ENCODE assay signal across 9 mouse cellular contexts in the genomic region with DNA sequence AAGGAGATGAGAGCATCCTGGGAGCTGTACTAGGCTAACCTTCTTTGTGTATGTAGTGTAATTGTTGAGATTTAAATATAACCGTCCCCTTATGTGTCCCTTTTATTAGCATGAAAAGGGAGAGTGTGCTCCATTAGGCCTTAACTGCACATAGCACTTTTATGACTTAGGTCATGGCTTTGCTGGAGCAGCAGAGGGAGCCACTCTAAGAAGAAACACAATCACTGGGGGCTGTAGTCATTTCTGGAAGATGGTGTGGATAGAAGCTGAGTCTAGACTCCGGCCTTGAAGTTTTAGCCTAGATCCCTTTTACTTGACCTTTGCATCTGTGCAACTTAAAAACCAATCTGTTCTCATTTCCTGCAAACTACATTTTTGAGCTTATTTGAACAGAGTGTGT. TPM values are rescaled to one million over a fixed set of nuclear protein-coding genes. Genes with fewer than 3 reads are reported as not detected.
DNase-seq lines count a peak whose midpoint lies in the region; ATAC-seq and TF ChIP-seq lines count a peak whose summit lies in the region.
"Had no signal": no experiment of that assay in that cellular context is flagged by ENCODE, and none has a peak within 500 bp of the region (broad histone marks: within the 10 kb centered on the region; RNA-seq: fewer than 3 reads in every experiment).

No protein-coding gene starts in this region.

- whole genome bisulfite sequencing in kidney, postnatal 0 days: 33% methylated on average over 2 of the region's 2 CpGs
- WGBS in hindbrain, postnatal 0 days: 39% methylated on average over 2 of the region's 2 CpGs

- H3K27ac ChIP-seq in kidney, postnatal 0 days: no peak overlapping the region
- no peak overlapping the region for H3K27ac ChIP-seq in hindbrain, postnatal 0 days
- H3K27ac ChIP-seq: liver, embryonic 12.5 days had no signal

- TF ChIP-seq CTCF in kidney, postnatal 0 days (IDR thresholded peaks at IDR 0.05; ENCODE audit: low read depth): peak; percentile 73
- peak; percentile 74 for TF ChIP-seq CTCF in hindbrain, postnatal 0 days (IDR thresholded peaks at IDR 0.05; ENCODE audit: low read depth)

- no peaks in the 10 kb centered on the region for H3K27me3 ChIP-seq in kidney, postnatal 0 days (ENCODE audit: insufficient read depth, low read length)
- no peaks in the 10 kb centered on the region for H3K27me3 ChIP-seq in hindbrain, postnatal 0 days (ENCODE audit: insufficient read depth, low read length)

- H3K4me2 ChIP-seq in kidney, postnatal 0 days (ENCODE audit: low read length): no peak overlapping the region
- H3K4me2 ChIP-seq in hindbrain, postnatal 0 days (ENCODE audit: low read depth, low read length): peak overlapping the region; percentile 67
- H3K4me2 ChIP-seq: liver, embryonic 12.5 days had no signal

- H3K36me3 ChIP-seq in kidney, postnatal 0 days (ENCODE audit: insufficient read depth, low read length): no peaks in the 10 kb centered on the region
- H3K36me3 ChIP-seq in hindbrain, postnatal 0 days (ENCODE audit: insufficient read depth, low read length): no peaks in the 10 kb centered on the region
- H3K36me3 ChIP-seq: liver, embryonic 12.5 days had no signal

- peak; percentile 81 for DNase-seq in kidney, postnatal 0 days (ENCODE audit: low spot score)
- DNase-seq in kidney, postnatal 36 days: no peak
- DNase-seq in ES-CJ7 (ENCODE audit: low read depth, low spot score): peak; percentile 12
- peak; percentile 77 for DNase-seq in brain, adult 2 months (ENCODE audit: low read depth, low spot score)
- peak; percentile 68 for DNase-seq in hindbrain, postnatal 0 days (ENCODE audit: low spot score)
- DNase-seq in spleen, postnatal 10 days (ENCODE audit: low spot score in 2 of 2): no peak

- H3K9me3 ChIP-seq in kidney, postnatal 0 days (replicated peaks; ENCODE audit: low read length): no peaks in the 10 kb centered on the region
- H3K9me3 ChIP-seq in hindbrain, postnatal 0 days (ENCODE audit: low read length): no peaks in the 10 kb centered on the region
- H3K9me3 ChIP-seq: liver, embryonic 12.5 days had no signal

- ATAC-seq in kidney, postnatal 0 days (replicated peaks; ENCODE audit: low FRiP score, low read depth): no peak
- ATAC-seq in hindbrain, postnatal 0 days: no peak
- ATAC-seq in megakaryocyte, adult 5-6 weeks (ENCODE audit: poor library complexity, severe bottlenecking): no peak
- ATAC-seq: liver, embryonic 12.5 days; Patski had no signal

- no peaks in the 10 kb centered on the region for H3K4me1 ChIP-seq in kidney, postnatal 0 days (replicated peaks; ENCODE audit: insufficient read depth, low read length)
- no peaks in the 10 kb centered on the region for H3K4me1 ChIP-seq in hindbrain, postnatal 0 days (ENCODE audit: insufficient read depth, low read length)
- H3K4me1 ChIP-seq: liver, embryonic 12.5 days had no signal

- no peak overlapping the region for H3K9ac ChIP-seq in kidney, postnatal 0 days (ENCODE audit: low read depth, low read length)
- 0 out of 2 replicates have a peak overlapping the region, but pooled peaks have one; percentile 18 for H3K9ac ChIP-seq in hindbrain, postnatal 0 days (replicated peaks; ENCODE audit: low read length)
- H3K9ac ChIP-seq: liver, embryonic 12.5 days had no signal

- H3K4me3 ChIP-seq in kidney, postnatal 0 days (replicated peaks; ENCODE audit: low read depth, low read length): no peak overlapping the region
- H3K4me3 ChIP-seq in hindbrain, postnatal 0 days (ENCODE audit: low read length): peak overlapping the region; percentile 86
- H3K4me3 ChIP-seq: liver, embryonic 12.5 days had no signal

RNA-seq across cellular contexts. Expression of gene Unc5c, which starts 4.3 kb away (rescaled TPM):
- polyA plus RNA-seq in kidney, postnatal 0 days (2015; fragmentation: Nextera tagmentation; extraction: Ambion mirVana): 13.6 and 15.6 TPM in 2 replicates
- 92.4 and 106 TPM in 2 replicates for total RNA-seq in hindbrain, postnatal 0 days (2014; rRNA removed)
- 29.2 and 29.4 TPM in 2 replicates for polyA plus RNA-seq in hindbrain, postnatal 0 days (2015; fragmentation: Nextera tagmentation; extraction: Ambion mirVana)
- total RNA-seq in megakaryocyte, adult 5-6 weeks (2015): 0.84 and 1.2 TPM in 2 replicates
- 1.1 and 2.3 TPM in 2 replicates for total RNA-seq in megakaryocyte, adult 5-6 weeks (2017)

Comparison
In these comparisons a context has a peak if more than half of its experiments do, and no peak if none do; other contexts are left out.
1. DNase-seq: peak in kidney, postnatal 0 days (single experiment), ES-CJ7 (single experiment), brain, adult 2 months (single experiment) and hindbrain, postnatal 0 days (single experiment); none in kidney, postnatal 36 days (0 of 2) and spleen, postnatal 10 days (0 of 2).
2. RNA of gene Unc5c, which starts 4.3 kb away (total RNA-seq): 92.4 to 106 TPM in hindbrain, postnatal 0 days; 0.84 to 2.3 TPM in megakaryocyte, adult 5-6 weeks; every median in the first group is over 10 times any median in the second.